Mouse (Mus musculus) liver, embryonic 11.5 days (tissue): ENCODE data around the gene Zfp507. TPM values are rescaled to one million over a fixed set of nuclear protein-coding genes. Genes with fewer than 3 reads are reported as not detected.
A peak's percentile ranks its signal among the peaks of the same experiment; 100 is the strongest.

Experiments used
- ATAC-seq: fragments of 200-750 bp; cut with Nextera tagmentation; replicated peaks from 2 replicates; pipeline ENCODE4 v1.8.0; 2017; ENCODE audit warnings: moderate number of reproducible peaks, mild to moderate bottlenecking, moderate TSS enrichment, moderate library complexity; ENCODE audit not compliant: low FRiP score
- DNase-seq: peaks from one replicate; pipeline ENCODE4 v3.0.0-alpha.2; 2017; ENCODE audit warnings: low spot score
- H3K27ac ChIP-seq: fragments of 300-500 bp; sonication (generic); 2 replicates; pipeline ENCODE4 v1.5.1; 2014; ENCODE audit warnings: mild to moderate bottlenecking, low read depth, low read length, control low read depth
- H3K27me3 ChIP-seq: fragments of 300-500 bp; sonication (generic); replicated peaks from 2 replicates; pipeline ENCODE4 v1.6.1; 2014; ENCODE audit warnings: low read length, mixed read lengths; ENCODE audit not compliant: control insufficient read depth, insufficient read depth
- H3K36me3 ChIP-seq: fragments of 300-500 bp; sonication (generic); 2 replicates; pipeline ENCODE4 v1.6.1; 2014; ENCODE audit warnings: mild to moderate bottlenecking, low read length, moderate library complexity, mixed read lengths; ENCODE audit not compliant: control insufficient read depth, insufficient read depth
- H3K4me1 ChIP-seq: fragments of 300-500 bp; sonication (generic); replicated peaks from 2 replicates; pipeline ENCODE4 v1.6.1; 2014; ENCODE audit warnings: low read length, mixed read lengths; ENCODE audit not compliant: control insufficient read depth, insufficient read depth
- H3K4me2 ChIP-seq: fragments of 300-500 bp; sonication (generic); 2 replicates; pipeline ENCODE4 v1.6.1; 2014; ENCODE audit warnings: mild to moderate bottlenecking, control low read depth, moderate library complexity
- H3K4me3 ChIP-seq: fragments of 300-500 bp; sonication (generic); 2 replicates; pipeline ENCODE4 v1.5.1; 2014; ENCODE audit warnings: low read depth, low read length, control low read depth
- H3K9ac ChIP-seq: fragments of 300-500 bp; sonication (generic); 2 replicates; pipeline ENCODE4 v1.6.1; 2014; ENCODE audit warnings: low read depth, low read length, control low read depth
- H3K9me3 ChIP-seq: fragments of 300-500 bp; sonication (generic); 2 replicates; pipeline ENCODE4 v1.6.1; 2016; ENCODE audit warnings: low read length, inconsistent platforms, mixed read lengths; ENCODE audit not compliant: control insufficient read depth
- WGBS: fragments of 180-500 bp; shearing (Covaris S2); extraction: QIAGEN DNeasy Blood & Tissue Kit; methylation state at CpG from one replicate; pipeline ENCODE4 v1.1.7; 2014; 5-methylcytosine and 5-hydroxymethylcytosine counted together
- polyA plus RNA-seq: library from polyadenylated mRNA; unstranded; fragments of >200 nt; fragmentation: Nextera tagmentation; extraction: Ambion mirVana; gene quantifications from 2 replicates; pipeline ENCODE4 v1.2.1, GENCODE M21; 2014

Gene Zfp507
- polyA plus RNA-seq, 1 experiment from 2014 or later, result 11.5 TPM

GRCm38 (mm10) chr7:35770122-35770521 is 32.7 kb downstream of the Zfp507 start:
- ATAC-seq (peak; percentile 87), DNase-seq (peak; percentile 30)
- no peaks in the 10 kb centered on the region for H3K9me3 ChIP-seq
- WGBS, result 58% methylated on average over 7 of the region's 7 CpGs
- H3K27me3 ChIP-seq, result no peaks in the 10 kb centered on the region
- peaks cover 6% of the 10 kb centered on the region; the same call in 1 of the 2 replicates for H3K4me1 ChIP-seq
- H3K4me2 ChIP-seq, result no peak overlapping the region
- H3K36me3 ChIP-seq, result peaks cover 20% of the 10 kb centered on the region
- no peak overlapping the region for H3K9ac ChIP-seq
- H3K27ac ChIP-seq, result no peak overlapping the region
- no peak overlapping the region for H3K4me3 ChIP-seq

GRCm38 (mm10) chr7:35764461-35764860 is 38.3 kb downstream of the Zfp507 start:
- Histone ChIP-seq H3K4me2 (no peak overlapping the region), H3K9me3 (no peaks in the 10 kb centered on the region), H3K36me3 (no peaks in the 10 kb centered on the region), H3K4me3 (no peak overlapping the region), H3K27ac (no peak overlapping the region), H3K27me3 (no peaks in the 10 kb centered on the region), H3K4me1 (no peaks in the 10 kb centered on the region), H3K9ac (no peak overlapping the region)
- WGBS, result 89% methylated on average over 11 of the region's 11 CpGs
- DNase-seq, result no peak
- no peak for ATAC-seq

- ATAC-seq (no peak; the same call in 1 of the 2 replicates), DNase-seq (no peak)
- 61% methylated on average over 5 of the region's 5 CpGs for WGBS
These were observed 41.0 kb downstream of the Zfp507 start for GRCm38 (mm10) chr7:35761801-35762200.

DNA sequence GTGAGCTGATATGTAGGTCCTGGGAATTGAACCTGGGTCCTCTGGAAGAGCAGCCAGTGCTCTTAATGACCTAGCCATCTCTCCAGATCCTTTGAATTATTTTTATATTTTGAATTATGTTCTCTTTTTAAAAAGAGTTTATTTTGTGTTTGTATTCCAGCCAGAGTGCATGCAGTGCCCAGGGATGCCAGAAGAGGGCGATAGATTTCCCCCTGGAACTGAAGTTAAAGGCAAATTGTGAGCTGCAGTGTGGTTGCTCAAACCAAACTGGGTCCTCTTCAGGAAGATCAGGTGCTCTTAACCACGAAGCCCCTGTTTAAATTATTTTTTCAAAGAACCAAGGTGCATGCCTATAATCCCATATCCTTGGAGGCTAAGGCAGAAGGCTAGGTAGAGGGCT is 43.2 kb downstream of the Zfp507 start:
- Histone ChIP-seq H3K9me3 (no peaks in the 10 kb centered on the region), H3K27ac (no peak overlapping the region), H3K9ac (no peak overlapping the region), H3K4me1 (peaks cover 4% of the 10 kb centered on the region; the same call in 1 of the 2 replicates), H3K4me3 (no peak overlapping the region), H3K4me2 (no peak overlapping the region), H3K36me3 (no peaks in the 10 kb centered on the region), H3K27me3 (no peaks in the 10 kb centered on the region)
- 14% methylated on average over 2 of the region's 2 CpGs for WGBS
- DNase-seq (no peak), ATAC-seq (no peak)

More at GRCm38 (mm10) chr7:35761801-35762200, 41.0 kb downstream of the Zfp507 start:
- H3K9ac ChIP-seq, result no peak overlapping the region
- no peaks in the 10 kb centered on the region for H3K4me1 ChIP-seq
- H3K27ac ChIP-seq, result no peak overlapping the region
- no peak overlapping the region for H3K4me3 ChIP-seq
- H3K36me3 ChIP-seq, result no peaks in the 10 kb centered on the region
- no peak overlapping the region for H3K4me2 ChIP-seq
- no peaks in the 10 kb centered on the region for H3K9me3 ChIP-seq
- no peaks in the 10 kb centered on the region for H3K27me3 ChIP-seq

GRCm38 (mm10) chr7:35756510-35757440 is 46.0 kb downstream of the Zfp507 start:
- WGBS, result 36% methylated on average over 14 of the region's 14 CpGs
- DNase-seq (no peak), ATAC-seq (0 out of 2 replicates have a peak, but pooled peaks have one; percentile 12)
- H3K27me3 ChIP-seq, result no peaks in the 10 kb centered on the region
- no peaks in the 10 kb centered on the region for H3K36me3 ChIP-seq
- peak overlapping the region; percentile 6; the same call in 1 of the 2 replicates for H3K4me2 ChIP-seq
- H3K4me1 ChIP-seq, result peaks cover 5% of the 10 kb centered on the region; the same call in 1 of the 2 replicates
- no peaks in the 10 kb centered on the region for H3K9me3 ChIP-seq
- H3K9ac ChIP-seq, result no peak overlapping the region
- no peak overlapping the region for H3K27ac ChIP-seq
- 0 out of 2 replicates have a peak overlapping the region, but pooled peaks have one; percentile 10 for H3K4me3 ChIP-seq

DNA sequence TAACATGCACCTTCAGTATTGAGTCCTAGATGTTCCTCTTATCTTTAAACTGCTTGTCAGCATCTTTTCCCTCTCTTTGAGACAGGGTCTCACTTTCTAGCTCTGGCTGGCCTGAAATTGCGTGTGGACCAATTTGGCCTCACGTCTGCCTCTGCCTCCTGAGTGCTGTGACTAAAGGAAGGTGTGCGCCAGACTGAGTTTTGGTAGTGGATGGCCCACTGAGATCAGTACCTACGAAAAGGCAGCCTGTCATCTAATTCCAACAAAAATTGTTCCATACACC is 48.0 kb downstream of the Zfp507 start:
- H3K9ac ChIP-seq, result peak overlapping the region; percentile 63
- H3K4me2 ChIP-seq, result peak overlapping the region; percentile 90
- ATAC-seq (no peak), DNase-seq (no peak)
- 60% methylated on average over 4 of the region's 4 CpGs for WGBS
- peaks cover 5% of the 10 kb centered on the region; the same call in 1 of the 2 replicates for H3K4me1 ChIP-seq
- H3K36me3 ChIP-seq, result no peaks in the 10 kb centered on the region
- H3K27ac ChIP-seq, result 0 out of 2 replicates have a peak overlapping the region, but pooled peaks have one; percentile 13
- no peaks in the 10 kb centered on the region for H3K9me3 ChIP-seq
- peak overlapping the region; percentile 77 for H3K4me3 ChIP-seq
- no peaks in the 10 kb centered on the region for H3K27me3 ChIP-seq

DNA sequence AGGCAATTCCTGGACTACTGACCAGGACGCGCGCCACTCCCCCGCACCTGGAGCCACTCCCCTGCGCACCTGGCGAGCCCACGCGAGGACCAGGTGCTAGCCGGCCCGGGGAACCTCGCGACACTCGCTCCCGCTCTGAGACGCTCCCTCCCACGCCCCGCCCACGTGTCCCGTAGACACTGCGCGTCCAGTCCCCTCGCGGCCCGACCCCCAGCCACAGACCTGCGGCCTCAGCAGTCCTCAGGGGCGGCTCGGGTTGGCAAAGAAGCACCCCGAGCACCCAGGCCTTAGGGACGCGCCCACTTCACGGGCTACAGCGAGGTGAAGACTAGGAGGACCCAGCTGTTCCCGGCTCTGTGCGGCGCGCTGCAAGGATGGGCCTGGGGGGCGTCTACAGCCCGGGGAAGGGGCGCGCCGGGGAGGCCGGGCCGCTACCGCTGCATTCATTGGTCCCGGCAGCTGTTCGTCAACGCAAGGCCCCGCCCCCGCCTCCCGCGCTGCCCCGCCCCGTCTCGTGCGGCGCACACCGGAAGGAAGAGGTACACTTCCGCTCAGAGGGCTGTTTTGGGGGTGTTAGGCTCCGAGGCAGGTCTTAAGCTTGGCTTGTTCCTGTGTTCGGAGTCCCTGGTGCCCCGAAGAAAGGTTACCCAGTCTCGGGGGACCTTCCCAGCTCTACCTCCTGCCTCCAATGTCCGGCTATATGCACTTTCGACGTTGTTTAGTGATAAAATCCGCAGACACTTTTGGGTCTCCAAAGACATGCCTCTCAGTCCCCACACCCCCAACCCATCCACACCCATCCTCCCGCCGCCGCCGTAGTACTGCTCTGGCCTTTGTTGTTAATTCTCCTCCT is 48.5 kb downstream of the Zfp507 start, which contains the start of gene Dpy19l3:
Gene Dpy19l3 (minus strand): TSS at position 422 of the 853 bp plus-strand sequence.
- Histone ChIP-seq H3K9ac (peak within 1 kb of the TSS; percentile 72), H3K4me1 (peaks cover 5% of the 10 kb centered on the region; the same call in 1 of the 2 replicates), H3K4me2 (peak within 1 kb of the TSS; percentile 90), H3K36me3 (0 out of 2 replicates have a peak, but pooled peaks cover 4% of the 10 kb centered on the region), H3K27ac (peak within 1 kb of the TSS; percentile 13; the same call in 1 of the 2 replicates), H3K9me3 (no peaks in the 10 kb centered on the region), H3K27me3 (no peaks in the 10 kb centered on the region), H3K4me3 (peak within 1 kb of the TSS; percentile 77)
- peak; percentile 93 for ATAC-seq
- DNase-seq, result peak; percentile 93
- under 1% methylated on average over 66 of the region's 70 CpGs for WGBS

GRCm38 (mm10) chr7:35753319-35754032 is 49.3 kb downstream of the Zfp507 start:
- H3K9ac ChIP-seq, result peak overlapping the region; percentile 72
- WGBS, result 10% methylated on average over 15 of the region's 15 CpGs
- DNase-seq (no peak), ATAC-seq (0 out of 2 replicates have a peak, but pooled peaks have one; percentile 2)
- no peaks in the 10 kb centered on the region for H3K9me3 ChIP-seq
- H3K27me3 ChIP-seq, result no peaks in the 10 kb centered on the region
- peak overlapping the region; percentile 90 for H3K4me2 ChIP-seq
- H3K4me3 ChIP-seq, result peak overlapping the region; percentile 77
- no peak overlapping the region for H3K27ac ChIP-seq
- 0 out of 2 replicates have a peak, but pooled peaks cover 4% of the 10 kb centered on the region for H3K36me3 ChIP-seq
- H3K4me1 ChIP-seq, result peaks cover 5% of the 10 kb centered on the region; the same call in 1 of the 2 replicates
